Mouse (Mus musculus) forebrain, embryonic 11.5 days (tissue): ENCODE measurements around the gene Dlx6. TPM values are rescaled to one million over a fixed set of nuclear protein-coding genes. Genes with fewer than 3 reads are reported as not detected.

ENCODE experiments used
- ATAC-seq: fragments of 200-750 bp; cut with Nextera tagmentation; replicated peaks from 2 replicates; pipeline ENCODE4 v1.8.0; 2017; ENCODE audit warnings: moderate TSS enrichment; ENCODE audit not compliant: low FRiP score
- DNase-seq: peaks from one replicate; pipeline ENCODE4 v3.0.0-alpha.2; 2017; ENCODE audit warnings: low spot score
- H3K27ac ChIP-seq: fragments of 300-500 bp; sonication (generic); 2 replicates; pipeline ENCODE4 v1.5.1; 2014; ENCODE audit warnings: low read depth, low read length
- H3K27me3 ChIP-seq: fragments of 300-500 bp; sonication (generic); 2 replicates; pipeline ENCODE4 v1.6.1; 2014; ENCODE audit warnings: mild to moderate bottlenecking, low read length, mixed read lengths; ENCODE audit not compliant: control insufficient read depth, insufficient read depth
- H3K36me3 ChIP-seq: fragments of 300-500 bp; sonication (generic); 2 replicates; pipeline ENCODE4 v1.6.1; 2014; ENCODE audit warnings: mild to moderate bottlenecking, low read length, moderate library complexity, mixed read lengths; ENCODE audit not compliant: control insufficient read depth, insufficient read depth
- H3K4me1 ChIP-seq: fragments of 300-500 bp; sonication (generic); replicated peaks from 2 replicates; pipeline ENCODE4 v1.6.1; 2014; ENCODE audit warnings: low read length, mixed read lengths; ENCODE audit not compliant: control insufficient read depth, insufficient read depth
- H3K4me2 ChIP-seq: fragments of 300-500 bp; sonication (generic); 2 replicates; pipeline ENCODE4 v1.6.1; 2014; ENCODE audit warnings: low read depth, mild to moderate bottlenecking, low read length, moderate library complexity, mixed read lengths; ENCODE audit not compliant: severe bottlenecking
- H3K4me3 ChIP-seq: fragments of 300-500 bp; sonication (generic); 2 replicates; pipeline ENCODE4 v1.5.1; 2014; ENCODE audit warnings: low read depth, low read length
- H3K9ac ChIP-seq: fragments of 300-500 bp; sonication (generic); 2 replicates; pipeline ENCODE4 v1.6.1; 2014; ENCODE audit warnings: low read length
- H3K9me3 ChIP-seq: fragments of 300-500 bp; sonication (generic); 2 replicates; pipeline ENCODE4 v1.6.1; 2016; ENCODE audit warnings: low read length, mixed read lengths; ENCODE audit not compliant: control insufficient read depth
- WGBS: fragments of 180-500 bp; shearing (Covaris S2); extraction: QIAGEN DNeasy Blood & Tissue Kit; methylation state at CpG from one replicate; pipeline ENCODE4 v1.1.7; 2014; 5-methylcytosine and 5-hydroxymethylcytosine counted together
- polyA plus RNA-seq: library from polyadenylated mRNA; unstranded; fragments of >200 nt; fragmentation: Nextera tagmentation; extraction: Ambion mirVana; gene quantifications from 2 replicates; pipeline ENCODE4 v1.2.1, GENCODE M21; 2014

Gene Dlx6
- polyA plus RNA-seq, 1 experiment from 2014 or later: 4.5 TPM

GRCm38 (mm10) chr6:6876731-6877130 is 13.6 kb downstream of the Dlx6 start:
- Histone ChIP-seq H3K27me3 (peaks cover 86% of the 10 kb centered on the region), H3K36me3 (no peaks in the 10 kb centered on the region), H3K4me1 (peaks cover 8% of the 10 kb centered on the region; the same call in 1 of the 2 replicates), H3K4me3 (0 out of 2 replicates have a peak overlapping the region, but pooled peaks have one; percentile 7), H3K9me3 (no peaks in the 10 kb centered on the region), H3K9ac (peak overlapping the region; percentile 25; the same call in 1 of the 2 replicates), H3K27ac (no peak overlapping the region), H3K4me2 (peak overlapping the region; percentile 24; the same call in 1 of the 2 replicates)
- WGBS: 14% methylated on average over 7 of the region's 7 CpGs
- no peak for DNase-seq
- ATAC-seq: no peak

DNA sequence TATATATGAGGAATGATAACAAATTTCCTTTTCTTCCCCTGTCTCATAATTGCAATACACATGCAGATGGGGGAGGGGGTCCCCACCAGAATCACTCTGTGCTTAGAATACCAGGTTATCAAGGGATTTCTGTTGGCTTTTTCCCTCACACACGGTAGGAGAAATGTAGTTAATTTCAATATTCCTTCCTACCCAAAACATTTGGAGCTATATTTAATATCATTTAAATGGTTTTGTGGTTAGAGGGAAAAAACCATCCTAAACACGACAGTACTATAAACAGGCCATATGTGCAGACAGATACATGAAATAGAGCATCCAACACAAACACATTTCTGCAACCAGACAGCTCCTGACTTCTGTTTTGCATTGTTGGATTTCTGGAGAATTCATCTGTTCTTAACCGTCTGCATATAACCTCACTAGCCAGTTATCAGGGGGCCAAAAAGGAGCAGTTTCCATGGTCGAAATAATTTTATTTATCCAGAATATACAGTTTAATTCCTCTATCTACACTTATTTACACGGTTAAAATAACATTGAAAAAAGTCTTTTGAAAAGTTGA is 14.3 kb downstream of the Dlx6 start:
- no peak overlapping the region; the same call in 1 of the 2 replicates for H3K4me2 ChIP-seq
- WGBS: 16% methylated on average over 5 of the region's 5 CpGs

DNA sequence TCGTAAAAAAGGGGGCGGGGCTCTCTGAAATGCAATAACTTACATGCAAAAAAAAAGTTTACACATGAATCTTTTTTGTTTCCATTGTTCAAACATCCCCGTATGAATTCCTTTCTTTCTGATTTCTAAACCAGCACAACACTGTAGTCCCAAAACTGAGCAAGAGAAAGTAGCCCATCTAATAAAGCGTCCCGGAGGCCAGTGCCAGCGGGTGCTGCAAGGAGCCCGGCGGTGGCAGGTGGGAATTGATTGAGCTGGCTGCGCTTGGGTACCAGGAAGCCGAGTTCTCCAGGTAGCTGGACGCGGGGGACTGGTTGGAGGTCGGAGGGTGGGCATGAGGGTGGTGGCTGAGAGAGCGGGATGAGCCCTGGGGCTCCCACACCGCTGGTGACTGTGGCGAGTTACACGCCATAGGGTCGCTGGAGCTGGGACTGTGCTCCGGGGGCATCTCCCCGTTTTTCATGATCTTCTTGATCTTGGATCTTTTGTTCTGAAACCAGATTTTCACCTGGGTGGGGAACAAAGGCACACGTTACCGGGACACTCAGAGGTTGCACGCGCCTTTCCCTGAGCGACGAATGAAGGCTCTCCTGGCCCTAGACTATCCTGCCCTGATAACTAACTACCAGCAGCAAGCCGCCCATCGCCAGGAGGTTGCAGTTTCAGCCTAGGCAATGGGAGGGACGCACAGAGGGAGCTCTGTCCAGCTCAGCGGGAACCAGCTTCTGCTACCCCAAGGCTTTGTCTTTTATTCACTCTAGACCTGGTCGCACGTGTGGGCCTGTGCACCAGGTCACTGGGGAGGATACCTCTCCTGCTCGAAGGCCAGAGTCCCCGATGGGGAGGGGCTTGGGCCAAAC is 15.1 kb downstream of the Dlx6 start:
- H3K27me3 ChIP-seq: peaks cover 80% of the 10 kb centered on the region
- ATAC-seq (no peak; the same call in 1 of the 2 replicates), DNase-seq (peak; percentile 69)
- H3K4me1 ChIP-seq: peaks cover 8% of the 10 kb centered on the region; the same call in 1 of the 2 replicates
- H3K4me3 ChIP-seq: peak overlapping the region; percentile 56
- 2% methylated on average over 34 of the region's 34 CpGs for WGBS
- peak overlapping the region; percentile 43; the same call in 1 of the 2 replicates for H3K27ac ChIP-seq
- no peaks in the 10 kb centered on the region for H3K36me3 ChIP-seq
- peak overlapping the region; percentile 44 for H3K9ac ChIP-seq
- H3K4me2 ChIP-seq: peak overlapping the region; percentile 39
- no peaks in the 10 kb centered on the region for H3K9me3 ChIP-seq

More for the DNA sequence above, 14.3 kb downstream of the Dlx6 start:
- no peak overlapping the region; the same call in 1 of the 2 replicates for H3K4me3 ChIP-seq
- H3K27ac ChIP-seq: no peak overlapping the region
- no peaks in the 10 kb centered on the region for H3K9me3 ChIP-seq
- no peaks in the 10 kb centered on the region for H3K36me3 ChIP-seq
- no peak overlapping the region for H3K9ac ChIP-seq
- H3K27me3 ChIP-seq: peaks cover 82% of the 10 kb centered on the region
- ATAC-seq (no peak), DNase-seq (no peak)
- H3K4me1 ChIP-seq: peaks cover 8% of the 10 kb centered on the region; the same call in 1 of the 2 replicates

DNA sequence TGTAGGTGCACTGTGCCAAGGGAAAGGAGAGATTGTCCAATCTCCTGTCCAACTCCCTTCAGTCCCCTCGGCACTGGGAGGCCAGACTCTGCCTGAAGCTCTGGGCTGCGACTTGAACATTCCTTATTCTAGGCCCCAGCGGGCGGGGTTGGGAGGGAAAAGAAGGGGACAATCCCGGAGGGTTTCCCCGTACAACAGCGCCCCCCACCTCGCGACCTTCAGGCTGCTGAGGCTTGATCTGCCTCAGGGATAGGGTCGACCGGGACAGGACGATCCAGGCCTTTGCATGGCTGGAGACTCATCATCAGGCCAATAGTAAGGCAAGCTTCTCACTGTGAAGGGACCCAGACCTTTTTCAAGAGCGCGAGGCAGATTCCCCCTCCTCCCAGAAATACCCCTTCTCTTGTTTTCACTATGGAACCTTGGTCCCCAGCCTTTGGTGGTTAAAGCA is 15.7 kb downstream of the Dlx6 start:
- Histone ChIP-seq H3K27ac (peak overlapping the region; percentile 43; the same call in 1 of the 2 replicates), H3K36me3 (no peaks in the 10 kb centered on the region), H3K4me3 (peak overlapping the region; percentile 56), H3K9ac (peak overlapping the region; percentile 51; the same call in 1 of the 2 replicates), H3K27me3 (peaks cover 82% of the 10 kb centered on the region), H3K4me2 (peak overlapping the region; percentile 39), H3K9me3 (no peaks in the 10 kb centered on the region), H3K4me1 (peaks cover 8% of the 10 kb centered on the region; the same call in 1 of the 2 replicates)
- WGBS: under 1% methylated on average over 14 of the region's 14 CpGs
- DNase-seq: peak; percentile 75
- ATAC-seq: peak; percentile 6; the same call in 1 of the 2 replicates

- under 1% methylated on average over 44 of the region's 44 CpGs for WGBS
- ATAC-seq (no peak), DNase-seq (peak; percentile 75)
- H3K27ac ChIP-seq: peak overlapping the region; percentile 43; the same call in 1 of the 2 replicates
- H3K4me2 ChIP-seq: peak overlapping the region; percentile 39; the same call in 1 of the 2 replicates
- no peaks in the 10 kb centered on the region for H3K36me3 ChIP-seq
- H3K4me1 ChIP-seq: peaks cover 8% of the 10 kb centered on the region; the same call in 1 of the 2 replicates
- H3K4me3 ChIP-seq: peak overlapping the region; percentile 56
- peak overlapping the region; percentile 51 for H3K9ac ChIP-seq
- H3K27me3 ChIP-seq: peaks cover 77% of the 10 kb centered on the region
- no peaks in the 10 kb centered on the region for H3K9me3 ChIP-seq
Observed at GRCm38 (mm10) chr6:6879371-6880325, 16.5 kb downstream of the Dlx6 start.

DNA sequence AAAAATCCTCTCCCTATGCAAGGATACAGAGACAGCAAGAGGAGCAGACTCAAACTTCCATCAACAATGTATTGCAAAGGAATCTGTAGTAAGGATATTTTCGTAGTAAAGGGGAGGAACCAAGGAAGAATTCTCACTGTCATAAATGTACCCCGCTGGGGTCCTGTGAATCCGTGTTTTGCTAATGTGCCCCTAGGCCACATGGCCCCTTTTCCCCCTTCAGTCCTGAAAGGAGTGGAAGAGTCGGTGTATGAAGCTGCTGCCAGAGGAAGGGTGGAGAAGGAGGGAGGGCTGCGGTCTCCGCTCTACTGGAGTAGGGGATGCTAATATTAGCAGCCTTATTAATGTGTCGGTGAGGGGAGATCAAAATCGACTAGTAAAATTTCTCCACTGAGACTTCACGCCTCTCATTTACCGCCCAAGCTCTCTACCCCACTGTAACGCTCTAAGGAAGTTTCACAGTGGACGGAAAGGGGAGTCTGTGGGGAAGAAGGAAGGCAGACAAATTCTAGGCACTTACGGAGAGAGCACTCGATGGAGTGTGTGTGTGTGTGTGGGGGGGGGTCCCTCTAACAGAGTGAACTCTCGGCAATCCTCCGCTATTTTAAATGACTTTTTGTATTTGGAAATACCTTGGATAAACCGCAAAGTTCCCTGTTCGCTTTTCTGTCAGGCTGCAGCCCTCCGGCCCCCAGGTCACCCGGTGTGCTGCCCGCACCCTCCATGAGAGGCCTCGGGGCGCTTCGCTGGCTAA is 17.4 kb downstream of the Dlx6 start:
- Histone ChIP-seq H3K27ac (no peak overlapping the region), H3K4me3 (peak overlapping the region; percentile 56), H3K36me3 (no peaks in the 10 kb centered on the region), H3K27me3 (peaks cover 69% of the 10 kb centered on the region), H3K4me1 (peaks cover 8% of the 10 kb centered on the region; the same call in 1 of the 2 replicates), H3K4me2 (peak overlapping the region; percentile 83; the same call in 1 of the 2 replicates), H3K9me3 (no peaks in the 10 kb centered on the region), H3K9ac (peak overlapping the region; percentile 67; the same call in 1 of the 2 replicates)
- peak; percentile 63 for DNase-seq
- 1% methylated on average over 24 of the region's 24 CpGs for WGBS
- ATAC-seq: no peak

- peak overlapping the region; percentile 83 for H3K4me2 ChIP-seq
- peak overlapping the region; percentile 67 for H3K9ac ChIP-seq
- ATAC-seq: peak; percentile 28
- peak overlapping the region; percentile 31 for H3K27ac ChIP-seq
- no peaks in the 10 kb centered on the region for H3K9me3 ChIP-seq
- H3K4me3 ChIP-seq: peak overlapping the region; percentile 56
- H3K27me3 ChIP-seq: peaks cover 63% of the 10 kb centered on the region
- WGBS: under 1% methylated on average over 30 of the region's 30 CpGs
- H3K36me3 ChIP-seq: no peaks in the 10 kb centered on the region
- DNase-seq: no peak
- peaks cover 8% of the 10 kb centered on the region; the same call in 1 of the 2 replicates for H3K4me1 ChIP-seq
Observed at GRCm38 (mm10) chr6:6881115-6881637, 18.0 kb downstream of the Dlx6 start.
